Mouse (Mus musculus) stomach, postnatal 0 days (tissue): Measurements from ENCODE around the gene Chkb.

ENCODE experiments used
- CTCF ChIP-seq: IDR thresholded peaks from 2 replicates; pipeline ENCODE4 v1.5.1; 2016; ENCODE audit warnings: antibody characterized with exemption, low read depth, mild to moderate bottlenecking, moderate library complexity
- EP300 ChIP-seq: optimal IDR thresholded peaks from 2 replicates; pipeline ENCODE3; 2016; ENCODE audit warnings: antibody characterized with exemption

- TF ChIP-seq EP300 (no peak), CTCF (no peak)
Measured at GRCm38 (mm10) chr15:89406691-89407090, 23.0 kb downstream of the Chkb start.
